In the genomic region with DNA sequence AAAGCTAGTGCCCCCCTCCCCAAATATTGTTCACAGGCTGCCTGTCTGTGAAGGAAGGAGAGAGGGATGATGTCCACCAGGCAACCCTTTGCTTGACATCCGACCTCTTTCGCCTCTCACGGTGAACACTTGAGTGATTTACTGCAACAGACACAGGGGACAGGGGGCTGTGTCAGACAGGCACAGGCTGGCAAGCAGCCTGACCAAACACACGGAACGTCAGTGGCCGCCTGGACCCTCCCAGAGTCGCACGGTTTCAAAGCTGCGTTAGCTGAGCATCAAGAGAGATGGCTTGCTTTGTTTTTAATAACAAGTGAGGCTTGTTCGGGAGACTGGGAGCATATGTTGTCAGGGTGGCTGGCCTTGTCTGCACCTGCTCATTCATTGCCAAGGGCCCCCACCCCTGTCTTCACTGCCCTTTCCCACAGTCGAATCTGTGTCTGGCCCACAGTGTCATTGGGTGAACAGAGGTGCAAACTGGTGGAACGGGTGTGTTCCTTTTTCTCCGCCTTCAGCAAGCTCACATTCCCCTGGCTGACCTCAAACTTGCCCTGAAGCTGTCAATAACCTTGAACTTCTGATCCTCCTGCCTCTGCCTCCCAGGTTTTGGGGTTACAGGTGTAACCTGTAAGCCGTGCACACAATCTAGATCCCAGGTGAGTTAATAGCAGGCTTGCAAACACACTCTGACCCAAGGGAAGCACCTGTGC, we compare ENCODE assay signal across 15 mouse cellular contexts.
DNase-seq lines count a peak whose midpoint lies in the region; ATAC-seq lines count a peak whose summit lies in the region.
"Had no signal": no experiment of that assay in that cellular context is flagged by ENCODE, and none has a peak within 500 bp of the region (broad histone marks: within the 10 kb centered on the region; RNA-seq: fewer than 3 reads in every experiment).

No protein-coding gene starts in this region.

- H3K4me2 ChIP-seq in heart, embryonic 12.5 days = no peak overlapping the region
- H3K4me2 ChIP-seq in lung, embryonic 15.5 days = no peak overlapping the region
- peak overlapping the region; percentile 15; the same call in 1 of the 2 replicates for H3K4me2 ChIP-seq in limb, embryonic 12.5 days
- H3K4me2 ChIP-seq: liver, embryonic 15.5 days had no signal

- H3K9me3 ChIP-seq in heart, embryonic 12.5 days (replicated peaks) = no peaks in the 10 kb centered on the region
- H3K9me3 ChIP-seq in lung, embryonic 15.5 days = no peaks in the 10 kb centered on the region
- H3K9me3 ChIP-seq in limb, embryonic 12.5 days = no peaks in the 10 kb centered on the region
- H3K9me3 ChIP-seq: liver, embryonic 15.5 days had no signal

- 52% methylated on average over 14 of the region's 14 CpGs for WGBS in heart, embryonic 12.5 days
- 24% methylated on average over 14 of the region's 14 CpGs for WGBS in lung, embryonic 15.5 days
- 27% methylated on average over 14 of the region's 14 CpGs for WGBS in limb, embryonic 12.5 days

- H3K27ac ChIP-seq in heart, embryonic 12.5 days (ENCODE audit: poor library complexity, severe bottlenecking) = 0 out of 2 replicates have a peak overlapping the region, but pooled peaks have one; percentile 42
- peak overlapping the region; percentile 35; the same call in 1 of the 2 replicates for H3K27ac ChIP-seq in lung, embryonic 15.5 days
- H3K27ac ChIP-seq in limb, embryonic 12.5 days = peak overlapping the region; percentile 68; the same call in 1 of the 2 replicates
- H3K27ac ChIP-seq: heart, adult 2 months; liver, embryonic 15.5 days had no signal

- H3K4me1 ChIP-seq in heart, embryonic 12.5 days (replicated peaks) = peaks cover 25% of the 10 kb centered on the region
- peaks cover 21% of the 10 kb centered on the region for H3K4me1 ChIP-seq in lung, embryonic 15.5 days
- peaks cover 23% of the 10 kb centered on the region for H3K4me1 ChIP-seq in limb, embryonic 12.5 days (replicated peaks)
- H3K4me1 ChIP-seq: liver, embryonic 15.5 days had no signal

- H3K36me3 ChIP-seq in heart, embryonic 12.5 days = no peaks in the 10 kb centered on the region
- H3K36me3 ChIP-seq in lung, embryonic 15.5 days = no peaks in the 10 kb centered on the region
- H3K36me3 ChIP-seq in limb, embryonic 12.5 days = no peaks in the 10 kb centered on the region
- H3K36me3 ChIP-seq: liver, embryonic 15.5 days had no signal

- no peak overlapping the region for H3K9ac ChIP-seq in heart, embryonic 12.5 days
- no peak overlapping the region for H3K9ac ChIP-seq in lung, embryonic 15.5 days
- no peak overlapping the region for H3K9ac ChIP-seq in limb, embryonic 12.5 days (replicated peaks)
- H3K9ac ChIP-seq: liver, embryonic 15.5 days had no signal

- no peak for ATAC-seq in heart, embryonic 12.5 days (ENCODE audit: insufficient number of reproducible peaks, low FRiP score)
- no peak for ATAC-seq in lung, embryonic 15.5 days (ENCODE audit: borderline replicate concordance, extremely low read depth, low FRiP score, low TSS enrichment)
- ATAC-seq in limb, embryonic 12.5 days (ENCODE audit: insufficient number of reproducible peaks, insufficient read depth, low FRiP score, low TSS enrichment, low read depth) = no peak

- H3K4me3 ChIP-seq in heart, embryonic 12.5 days = no peak overlapping the region
- no peak overlapping the region for H3K4me3 ChIP-seq in lung, embryonic 15.5 days
- no peak overlapping the region for H3K4me3 ChIP-seq in limb, embryonic 12.5 days (replicated peaks)
- H3K4me3 ChIP-seq: heart, adult 2 months; liver, embryonic 15.5 days had no signal

- no peak for DNase-seq in heart, postnatal 4 days
- DNase-seq in lung, postnatal 25 days (ENCODE audit: low spot score) = no peak
- peak; percentile 47 for DNase-seq in embryo, embryonic 11 days
- no peak for DNase-seq in gastrocnemius, adult 8-10 months (ENCODE audit: low spot score in 2 of 2)
- DNase-seq in right cerebral cortex, adult 18-20 months = no peak
- DNase-seq: adrenal gland, postnatal 25 days; cerebellum, adult 2 months; heart, adult 2 months; kidney, adult 11 months; layer of hippocampus, postnatal 36 days; thymus, adult 2 months had no signal

- H3K27me3 ChIP-seq in heart, embryonic 12.5 days (replicated peaks) = 0 out of 2 replicates have a peak, but pooled peaks cover 5% of the 10 kb centered on the region
- H3K27me3 ChIP-seq in lung, embryonic 15.5 days = no peaks in the 10 kb centered on the region
- no peaks in the 10 kb centered on the region for H3K27me3 ChIP-seq in limb, embryonic 12.5 days
- H3K27me3 ChIP-seq: liver, embryonic 15.5 days had no signal
